11 mouse cellular contexts compared by ENCODE assay signal in genomic region chr16:4777171-4777904, GRCm38 (mm10). TPM values are rescaled to one million over a fixed set of nuclear protein-coding genes. Genes with fewer than 3 reads are reported as not detected.
DNase-seq lines count a peak whose midpoint lies in the region; ATAC-seq and TF ChIP-seq lines count a peak whose summit lies in the region.
"Had no signal": no experiment of that assay in that cellular context is flagged by ENCODE, and none has a peak within 500 bp of the region (broad histone marks: within the 10 kb centered on the region; RNA-seq: fewer than 3 reads in every experiment).

No protein-coding gene starts in this region.

- no peaks in the 10 kb centered on the region for H3K27me3 ChIP-seq in embryonic facial prominence, embryonic 14.5 days (replicated peaks; ENCODE audit: control insufficient read depth, insufficient read depth, low read length)
- no peaks in the 10 kb centered on the region for H3K27me3 ChIP-seq in embryonic facial prominence, embryonic 10.5 days (replicated peaks; ENCODE audit: low read depth, poor library complexity, severe bottlenecking)
- H3K27me3 ChIP-seq in megakaryocyte, embryonic 14.5 days (replicated peaks), result no peaks in the 10 kb centered on the region
- H3K27me3 ChIP-seq in intestine, embryonic 16.5 days (replicated peaks; ENCODE audit: control insufficient read depth, insufficient read depth, low read length), result no peaks in the 10 kb centered on the region
- no peaks in the 10 kb centered on the region for H3K27me3 ChIP-seq in stomach, embryonic 16.5 days (ENCODE audit: control insufficient read depth, insufficient read depth, low read length)
- H3K27me3 ChIP-seq: liver, embryonic 15.5 days had no signal

- H3K9ac ChIP-seq in embryonic facial prominence, embryonic 14.5 days (ENCODE audit: low read depth, low read length), result no peak overlapping the region
- no peak overlapping the region for H3K9ac ChIP-seq in intestine, embryonic 16.5 days (ENCODE audit: low read depth, low read length)
- no peak overlapping the region for H3K9ac ChIP-seq in stomach, embryonic 16.5 days (ENCODE audit: low read length)
- H3K9ac ChIP-seq: liver, embryonic 15.5 days had no signal

- 0 out of 2 replicates have a peak, but pooled peaks cover 6% of the 10 kb centered on the region for H3K4me1 ChIP-seq in embryonic facial prominence, embryonic 14.5 days (ENCODE audit: control insufficient read depth, insufficient read depth, low read length)
- no peaks in the 10 kb centered on the region for H3K4me1 ChIP-seq in embryonic facial prominence, embryonic 10.5 days
- H3K4me1 ChIP-seq in megakaryocyte, embryonic 14.5 days, result peaks cover 57% of the 10 kb centered on the region
- H3K4me1 ChIP-seq in intestine, embryonic 16.5 days (ENCODE audit: control insufficient read depth, insufficient read depth, low read length), result peaks cover 33% of the 10 kb centered on the region
- peaks cover 22% of the 10 kb centered on the region for H3K4me1 ChIP-seq in stomach, embryonic 16.5 days (ENCODE audit: control insufficient read depth, insufficient read depth, low read length)

- TF ChIP-seq CTCF in left cerebral cortex, adult 2 months (IDR thresholded peaks at IDR 0.05), result no peak

- ATAC-seq in embryonic facial prominence, embryonic 14.5 days (ENCODE audit: low read depth), result peak; percentile 31
- ATAC-seq in megakaryocyte, adult 5-6 weeks (ENCODE audit: poor library complexity, severe bottlenecking), result no peak
- ATAC-seq in intestine, embryonic 16.5 days, result peak; percentile 30
- ATAC-seq in stomach, embryonic 16.5 days (ENCODE audit: insufficient read depth, low FRiP score), result peak; percentile 37; the same call in 1 of the 2 replicates

- intact Hi-C loops in left cerebral cortex, adult 2 months (cut with DNase I), result no loop called here

- no peaks in the 10 kb centered on the region for H3K36me3 ChIP-seq in embryonic facial prominence, embryonic 14.5 days (ENCODE audit: control insufficient read depth, insufficient read depth, low read length)
- H3K36me3 ChIP-seq in embryonic facial prominence, embryonic 10.5 days (replicated peaks), result peaks cover 51% of the 10 kb centered on the region
- peaks cover 24% of the 10 kb centered on the region for H3K36me3 ChIP-seq in megakaryocyte, embryonic 14.5 days (replicated peaks; ENCODE audit: low read length)
- peaks cover 4% of the 10 kb centered on the region; the same call in 1 of the 2 replicates for H3K36me3 ChIP-seq in intestine, embryonic 16.5 days (ENCODE audit: control insufficient read depth, insufficient read depth, low read length)
- H3K36me3 ChIP-seq in stomach, embryonic 16.5 days (ENCODE audit: control insufficient read depth, insufficient read depth, low read length), result no peaks in the 10 kb centered on the region
- H3K36me3 ChIP-seq: liver, embryonic 15.5 days had no signal

- WGBS in embryonic facial prominence, embryonic 14.5 days, result 88% methylated on average over 3 of the region's 3 CpGs
- WGBS in embryonic facial prominence, embryonic 10.5 days, result 95% methylated on average over 3 of the region's 3 CpGs
- WGBS in intestine, embryonic 16.5 days, result 94% methylated on average over 3 of the region's 3 CpGs
- 82% methylated on average over 3 of the region's 3 CpGs for WGBS in stomach, embryonic 16.5 days

- H3K4me3 ChIP-seq in embryonic facial prominence, embryonic 14.5 days (ENCODE audit: low read depth, low read length), result no peak overlapping the region
- H3K4me3 ChIP-seq in embryonic facial prominence, embryonic 10.5 days, result no peak overlapping the region
- peak overlapping the region; percentile 66 for H3K4me3 ChIP-seq in megakaryocyte, embryonic 14.5 days (replicated peaks)
- no peak overlapping the region for H3K4me3 ChIP-seq in intestine, embryonic 16.5 days (ENCODE audit: low read length)
- no peak overlapping the region for H3K4me3 ChIP-seq in stomach, embryonic 16.5 days (replicated peaks; ENCODE audit: low read length)
- no peak overlapping the region for H3K4me3 ChIP-seq in left cerebral cortex, adult 2 months
- H3K4me3 ChIP-seq: liver, embryonic 15.5 days had no signal

- H3K9me3 ChIP-seq in embryonic facial prominence, embryonic 14.5 days (ENCODE audit: control insufficient read depth, low read length), result no peaks in the 10 kb centered on the region
- H3K9me3 ChIP-seq in embryonic facial prominence, embryonic 10.5 days, result no peaks in the 10 kb centered on the region
- H3K9me3 ChIP-seq in megakaryocyte, embryonic 14.5 days, result no peaks in the 10 kb centered on the region
- no peaks in the 10 kb centered on the region for H3K9me3 ChIP-seq in intestine, embryonic 16.5 days (ENCODE audit: control insufficient read depth, low read length)
- no peaks in the 10 kb centered on the region for H3K9me3 ChIP-seq in stomach, embryonic 16.5 days (replicated peaks; ENCODE audit: control insufficient read depth, low read length)
- H3K9me3 ChIP-seq: G1E; liver, embryonic 15.5 days had no signal

- no peak overlapping the region for H3K27ac ChIP-seq in embryonic facial prominence, embryonic 14.5 days (replicated peaks; ENCODE audit: low read depth, low read length)
- H3K27ac ChIP-seq in embryonic facial prominence, embryonic 10.5 days (replicated peaks), result no peak overlapping the region
- H3K27ac ChIP-seq in intestine, embryonic 16.5 days (ENCODE audit: low read length), result peak overlapping the region; percentile 80
- H3K27ac ChIP-seq in stomach, embryonic 16.5 days (ENCODE audit: low read length), result no peak overlapping the region; the same call in 1 of the 2 replicates
- no peak overlapping the region for H3K27ac ChIP-seq in left cerebral cortex, adult 2 months
- H3K27ac ChIP-seq: liver, embryonic 15.5 days had no signal

- DNase-seq in embryonic facial prominence, embryonic 14.5 days (ENCODE audit: low spot score), result peak; percentile 20
- DNase-seq in embryonic facial prominence, embryonic 10.5 days (ENCODE audit: low spot score), result no peak
- DNase-seq in left cerebral cortex, adult 2 months (ENCODE audit: extremely low spot score in 1 of 2, low spot score in 2 of 2), result no peak
- no peak for DNase-seq in left cerebral cortex, adult 18-20 months (ENCODE audit: low spot score in 2 of 2)
- DNase-seq: right cerebral cortex, postnatal 25 days had no signal

- no peak overlapping the region for H3K4me2 ChIP-seq in embryonic facial prominence, embryonic 14.5 days (ENCODE audit: low read depth, low read length)
- H3K4me2 ChIP-seq in intestine, embryonic 16.5 days (ENCODE audit: low read depth, low read length), result no peak overlapping the region
- no peak overlapping the region for H3K4me2 ChIP-seq in stomach, embryonic 16.5 days (ENCODE audit: low read depth, low read length)
- H3K4me2 ChIP-seq: liver, embryonic 15.5 days had no signal

RNA-seq across cellular contexts. Expression of gene Cdip1, which starts 12.8 kb away (rescaled TPM):
- 86.7 and 91.2 TPM in 2 replicates for polyA plus RNA-seq in embryonic facial prominence, embryonic 14.5 days (2014; fragmentation: Nextera tagmentation; extraction: Ambion mirVana)
- 112 and 116 TPM in 2 replicates for polyA plus RNA-seq in embryonic facial prominence, embryonic 10.5 days (2016; fragmentation: Nextera tagmentation; extraction: Ambion mirVana)
- 9.0 and 22.4 TPM in 2 replicates for polyA plus RNA-seq in megakaryocyte, embryonic 14.5 days (2012; ENCODE audit: insufficient read depth, low replicate concordance)
- 12.0 and 12.2 TPM in 2 replicates for total RNA-seq in megakaryocyte, adult 5-6 weeks (2015)
- total RNA-seq in megakaryocyte, adult 5-6 weeks (2017), result 9.2 and 11.1 TPM in 2 replicates
- 97.2 and 100 TPM in 2 replicates for polyA plus RNA-seq in intestine, embryonic 16.5 days (2015; fragmentation: Nextera tagmentation; extraction: Ambion mirVana)
- 75.8 and 82.0 TPM in 2 replicates for polyA plus RNA-seq in stomach, embryonic 16.5 days (2015; fragmentation: Nextera tagmentation; extraction: Ambion mirVana)
- 100 to 1,000 TPM; 189 to 204 TPM for total RNA-seq in left cerebral cortex, adult 2 months (2021)
- 100 to 1,000 TPM; 211 to 212 TPM for total RNA-seq in left cerebral cortex, adult 18-20 months (2021)

RNA-seq across cellular contexts. Expression of gene Hmox2, which starts 51.2 kb away (rescaled TPM):
- polyA plus RNA-seq in embryonic facial prominence, embryonic 14.5 days (2014; fragmentation: Nextera tagmentation; extraction: Ambion mirVana), result 97.6 and 107 TPM in 2 replicates
- 84.6 and 91.9 TPM in 2 replicates for polyA plus RNA-seq in embryonic facial prominence, embryonic 10.5 days (2016; fragmentation: Nextera tagmentation; extraction: Ambion mirVana)
- polyA plus RNA-seq in megakaryocyte, embryonic 14.5 days (2012; ENCODE audit: insufficient read depth, low replicate concordance), result 4.3 and 14.6 TPM in 2 replicates
- total RNA-seq in megakaryocyte, adult 5-6 weeks (2015), result 74.5 and 91.4 TPM in 2 replicates
- total RNA-seq in megakaryocyte, adult 5-6 weeks (2017), result 89.6 and 108 TPM in 2 replicates
- 87.5 and 88.7 TPM in 2 replicates for polyA plus RNA-seq in intestine, embryonic 16.5 days (2015; fragmentation: Nextera tagmentation; extraction: Ambion mirVana)
- 83.3 and 85.2 TPM in 2 replicates for polyA plus RNA-seq in stomach, embryonic 16.5 days (2015; fragmentation: Nextera tagmentation; extraction: Ambion mirVana)
- 10 to 100 TPM; 76.1 to 79.1 TPM for total RNA-seq in left cerebral cortex, adult 2 months (2021)
- 10 to 100 TPM; 85.7 to 89.9 TPM for total RNA-seq in left cerebral cortex, adult 18-20 months (2021)

RNA-seq across cellular contexts. Expression of gene 4930562C15Rik, which starts 57.9 kb away (rescaled TPM):
- 0.33 and 0.39 TPM in 2 replicates for polyA plus RNA-seq in embryonic facial prominence, embryonic 14.5 days (2014; fragmentation: Nextera tagmentation; extraction: Ambion mirVana)
- polyA plus RNA-seq in embryonic facial prominence, embryonic 10.5 days (2016; fragmentation: Nextera tagmentation; extraction: Ambion mirVana), result 0.25 and 0.66 TPM in 2 replicates
- polyA plus RNA-seq in megakaryocyte, embryonic 14.5 days (2012; ENCODE audit: insufficient read depth, low replicate concordance), result not detected in 2 replicates
- not detected in 2 replicates for total RNA-seq in megakaryocyte, adult 5-6 weeks (2015)
- total RNA-seq in megakaryocyte, adult 5-6 weeks (2017), result not detected in 2 replicates
- polyA plus RNA-seq in intestine, embryonic 16.5 days (2015; fragmentation: Nextera tagmentation; extraction: Ambion mirVana), result 0.09 and 0.22 TPM in 2 replicates
- 0.27 and 0.47 TPM in 2 replicates for polyA plus RNA-seq in stomach, embryonic 16.5 days (2015; fragmentation: Nextera tagmentation; extraction: Ambion mirVana)
- total RNA-seq in left cerebral cortex, adult 2 months (2021), result not detected
- not detected for total RNA-seq in left cerebral cortex, adult 18-20 months (2021)
- polyA plus RNA-seq: G1E had no signal

RNA-seq across cellular contexts. Expression of gene Nmral1, which starts 58.2 kb away (rescaled TPM):
- 46.3 and 56.8 TPM in 2 replicates for polyA plus RNA-seq in embryonic facial prominence, embryonic 14.5 days (2014; fragmentation: Nextera tagmentation; extraction: Ambion mirVana)
- 218 and 228 TPM in 2 replicates for polyA plus RNA-seq in embryonic facial prominence, embryonic 10.5 days (2016; fragmentation: Nextera tagmentation; extraction: Ambion mirVana)
- 3.2 TPM in 1 of 2 replicates, not detected in the other for polyA plus RNA-seq in megakaryocyte, embryonic 14.5 days (2012; ENCODE audit: insufficient read depth, low replicate concordance)
- 45.6 and 46.1 TPM in 2 replicates for total RNA-seq in megakaryocyte, adult 5-6 weeks (2015)
- total RNA-seq in megakaryocyte, adult 5-6 weeks (2017), result 43.5 and 47.8 TPM in 2 replicates
- polyA plus RNA-seq in intestine, embryonic 16.5 days (2015; fragmentation: Nextera tagmentation; extraction: Ambion mirVana), result 35.3 and 45.9 TPM in 2 replicates
- polyA plus RNA-seq in stomach, embryonic 16.5 days (2015; fragmentation: Nextera tagmentation; extraction: Ambion mirVana), result 44.7 and 45.6 TPM in 2 replicates
- total RNA-seq in left cerebral cortex, adult 2 months (2021), result 10 to 100 TPM in 1 of 2 experiments, 1 to 10 TPM in 1; 9.7 to 10.8 TPM
- total RNA-seq in left cerebral cortex, adult 18-20 months (2021), result 10 to 100 TPM; 11.2 to 11.6 TPM
